ENCODE assay signal across 8 mouse cellular contexts in genomic region chr11:5098736-5099542, GRCm38 (mm10). TPM values are rescaled to one million over a fixed set of nuclear protein-coding genes. Genes with fewer than 3 reads are reported as not detected.
DNase-seq lines count a peak whose midpoint lies in the region; ATAC-seq and TF ChIP-seq lines count a peak whose summit lies in the region.

TSS of gene Rhbdd3 (plus strand) at chr11:5098926.
TSS of gene Ewsr1 (minus strand) at chr11:5099266.

- H3K27ac ChIP-seq in hindbrain, embryonic 14.5 days = peak within 1 kb of the TSS; percentile 99

- peak within 1 kb of the TSS; percentile 99 for H3K4me3 ChIP-seq in hindbrain, embryonic 14.5 days (replicated peaks; ENCODE audit: low read length)

- peaks cover 20% of the 10 kb centered on the region for H3K36me3 ChIP-seq in hindbrain, embryonic 14.5 days (replicated peaks; ENCODE audit: control insufficient read depth, insufficient read depth)

- H3K9ac ChIP-seq in hindbrain, embryonic 14.5 days = peak within 1 kb of the TSS; percentile 98

- no peaks in the 10 kb centered on the region for H3K9me3 ChIP-seq in hindbrain, embryonic 14.5 days (ENCODE audit: control insufficient read depth, low read length)

- no peaks in the 10 kb centered on the region for H3K27me3 ChIP-seq in Patski
- no peaks in the 10 kb centered on the region for H3K27me3 ChIP-seq in hindbrain, embryonic 14.5 days (ENCODE audit: control insufficient read depth, insufficient read depth, low read length)

- H3K4me1 ChIP-seq in hindbrain, embryonic 14.5 days (replicated peaks; ENCODE audit: control insufficient read depth, insufficient read depth, low read length) = peaks cover 35% of the 10 kb centered on the region

- ATAC-seq in Patski = peak; percentile 75
- ATAC-seq in hindbrain, embryonic 14.5 days (ENCODE audit: low FRiP score) = peak; percentile 91

- CTCF ChIA-PET in Patski (lab: Charles Lee) = interaction anchor here (1.8 kb wide), 1 partner anchor 10 kb away, joined by 6 read pairs; no protein-coding TSS in a partner anchor

- in situ Hi-C loops in Patski (cut with MboI; ENCODE audit: low pct_unique_long_range_greater_than_20kb) = no loop called here

- peak; percentile 81 for DNase-seq in Patski (ENCODE audit: low read depth, low spot score)
- peak; percentile 99 for DNase-seq in cerebellum, postnatal 14 days
- DNase-seq in frontal cortex, postnatal 25 days (ENCODE audit: low spot score in 2 of 2) = peak; percentile 97 to 98
- peak; percentile 98 for DNase-seq in hindbrain, embryonic 14.5 days (ENCODE audit: low spot score)
- DNase-seq in layer of hippocampus, postnatal 36 days = peak; percentile 98
- DNase-seq in lung, postnatal 36 days = peak; percentile 96
- DNase-seq in retina, postnatal 1 day = peak; percentile 99
- peak; percentile 96 to 99 for DNase-seq in urinary bladder, adult 18-20 months (ENCODE audit: low spot score in 2 of 2)

- peak within 1 kb of the TSS; percentile 87 for H3K4me2 ChIP-seq in hindbrain, embryonic 14.5 days (replicated peaks)

- under 1% methylated on average over 86 of the region's 92 CpGs for WGBS in hindbrain, embryonic 14.5 days

- TF ChIP-seq CTCF in Patski (IDR thresholded peaks at IDR 0.05) = no peak

- POLR2A ChIA-PET in Patski (lab: Charles Lee) = interaction anchor here (0.6 to 2.6 kb wide), 5 partner anchors 10 to 106 kb away, joined by 3 to 11 read pairs (median 4); no protein-coding TSS in a partner anchor

RNA-seq across cellular contexts. Expression of gene Rhbdd3, which starts in this region (rescaled TPM):
- 35.4 TPM for polyA plus RNA-seq in Patski (2021)
- 39.7 and 44.5 TPM in 2 replicates for polyA plus RNA-seq in hindbrain, embryonic 14.5 days (2014; fragmentation: Nextera tagmentation; extraction: Ambion mirVana)
- 10 to 100 TPM; 20.2 to 22.2 TPM for total RNA-seq in layer of hippocampus, postnatal 36 days (2021)

RNA-seq across cellular contexts. Expression of gene Ewsr1, which starts in this region (rescaled TPM):
- polyA plus RNA-seq in Patski (2021) = 420 TPM
- 267 and 288 TPM in 2 replicates for polyA plus RNA-seq in hindbrain, embryonic 14.5 days (2014; fragmentation: Nextera tagmentation; extraction: Ambion mirVana)
- total RNA-seq in layer of hippocampus, postnatal 36 days (2021) = 100 to 1,000 TPM; 319 to 373 TPM

Comparison
In these comparisons a context has a peak if more than half of its experiments do, and no peak if none do; other contexts are left out.
1. Peak in every context shown above with its lines: DNase-seq, ATAC-seq, H3K4me3 ChIP-seq and H3K27ac ChIP-seq.